Mouse (Mus musculus): ENCODE results near the gene Rln3. TPM values are rescaled to one million over a fixed set of nuclear protein-coding genes. Genes with fewer than 3 reads are reported as not detected.

Rln3 gene
- total RNA-seq, 2 experiments from 2014 or later, result not detected

- intact Hi-C loops (cut with DNase I), result no loop called here
- DNase-seq, result peak; percentile 66
Observed at GRCm38 (mm10) chr8:83998231-83999056, 46.4 kb downstream of the Rln3 start.

- peak; percentile 58 for DNase-seq
- intact Hi-C loops (cut with DNase I), result no loop called here
Observed at GRCm38 (mm10) chr8:83997511-83998141, 47.2 kb downstream of the Rln3 start, which contains the start of gene Samd1. Gene Samd1, plus strand, starts transcription at chr8:83997672.

GRCm38 (mm10) chr8:83996567-83997505, 48.0 kb downstream of the Rln3 start:
- DNase-seq, result peak; percentile 90
- intact Hi-C loops (cut with DNase I), result no loop called here

GRCm38 (mm10) chr8:83995973-83996372, 48.8 kb downstream of the Rln3 start:
- intact Hi-C loops (cut with DNase I), result no loop called here
- no peak for DNase-seq

GRCm38 (mm10) chr8:83994030-83994429, 50.8 kb downstream of the Rln3 start:
- no peak for DNase-seq
- intact Hi-C loops (cut with DNase I), result no loop called here

Small RNAs within 50 kb of the gene (microRNA-seq; reads per million reads assigned to microRNA genes)
- gene Mir1199 (0.90 reads per million), gene Mir709 (not detected), gene Mir8111 (1.8 reads per million)

Other genes starting within 250 kb of the Rln3 start
- gene Adgrl1, start 144.9 kb downstream of the Rln3 start, total RNA-seq (2021), result 100 to 1,000 TPM; 398 to 418 TPM
- gene Gm10644, start 89.8 kb downstream of the Rln3 start, total RNA-seq (2021), result under 1 TPM; 0.20 to 0.26 TPM
- gene Asf1b, start 89.5 kb downstream of the Rln3 start, total RNA-seq (2021), result 1 to 10 TPM; 2.5 to 2.7 TPM
- 100 to 1,000 TPM; 199 to 209 TPM for gene Prkaca, start 72.0 kb downstream of the Rln3 start, total RNA-seq (2021)
- gene Samd1, start 47.3 kb downstream of the Rln3 start, total RNA-seq (2021), result 10 to 100 TPM; 82.8 to 83.9 TPM
- 1 to 10 TPM in 1 of 2 experiments, under 1 TPM in 1; 0.46 to 1.1 TPM for gene 1700067K01Rik, start 43.5 kb downstream of the Rln3 start, total RNA-seq (2021)
- not detected for gene 2210011C24Rik, start 32.8 kb downstream of the Rln3 start, total RNA-seq (2021)
- gene Palm3, start 23.5 kb downstream of the Rln3 start, total RNA-seq (2021), result 10 to 100 TPM; 13.2 to 15.5 TPM
- gene Il27ra, start 2.4 kb downstream of the Rln3 start, total RNA-seq (2021), result 1 to 10 TPM; 1.5 to 1.6 TPM
- 1 to 10 TPM; 3.3 to 4.0 TPM for gene Gm10643, start 20.1 kb upstream of the Rln3 start, total RNA-seq (2021)
- gene Rfx1, start 21.8 kb upstream of the Rln3 start, total RNA-seq (2021), result 10 to 100 TPM; 26.1 to 28.5 TPM
- gene Dcaf15, start 59.8 kb upstream of the Rln3 start, total RNA-seq (2021), result 10 to 100 TPM; 49.1 to 49.7 TPM
- gene Podnl1, start 81.0 kb upstream of the Rln3 start, total RNA-seq (2021), result not detected
- 10 to 100 TPM; 74.9 to 80.8 TPM for gene Cc2d1a, start 102.9 kb upstream of the Rln3 start, total RNA-seq (2021)
- gene 4930432K21Rik, start 103.0 kb upstream of the Rln3 start, total RNA-seq (2021), result 1 to 10 TPM; 1.7 to 2.1 TPM
- gene Nanos3, start 140.2 kb upstream of the Rln3 start, total RNA-seq (2021), result 10 to 100 TPM in 1 of 2 experiments, 1 to 10 TPM in 1; 8.1 to 11.4 TPM
- 10 to 100 TPM; 22.9 to 23.3 TPM for gene Zswim4, start 192.1 kb upstream of the Rln3 start, total RNA-seq (2021)
- 100 to 1,000 TPM; 105 to 120 TPM for gene D8Ertd738e, start 204.7 kb upstream of the Rln3 start, total RNA-seq (2021)
- 10 to 100 TPM; 25.1 to 26.4 TPM for gene Mri1, start 212.3 kb upstream of the Rln3 start, total RNA-seq (2021)
- 10 to 100 TPM; 19.7 to 23.5 TPM for gene Ccdc130, start 225.4 kb upstream of the Rln3 start, total RNA-seq (2021)

All from left cerebral cortex, postnatal 4 days (tissue).